Mouse (Mus musculus) cerebellum, postnatal 14 days (tissue): ENCODE data around the gene Cd80.
A peak's percentile ranks its signal among the peaks of the same experiment; 100 is the strongest.

Source experiments
- DNase-seq, 2 experiments: peaks; one replicate each; pipeline ENCODE4 v3.0.0; 2021; ENCODE audit warnings: mixed read lengths in 2 of 2

Cd80 gene

GRCm38 (mm10) chr16:38450707-38451106, 4.7 kb upstream of the Cd80 start:
- no peak for DNase-seq

GRCm38 (mm10) chr16:38451421-38452205, 3.7 kb upstream of the Cd80 start:
- peak; percentile 49 to 51 for DNase-seq

- peak; percentile 90 to 94 for DNase-seq
Observed at GRCm38 (mm10) chr16:38452442-38453202, 2.7 kb upstream of the Cd80 start, which contains the start of gene Adprh. Gene Adprh (minus strand): TSS chr16:38452703.

- DNase-seq: no peak
Observed at GRCm38 (mm10) chr16:38453203-38453553, 2.2 kb upstream of the Cd80 start.

- DNase-seq: no peak
Observed at GRCm38 (mm10) chr16:38453952-38454351, 1.4 kb upstream of the Cd80 start.

GRCm38 (mm10) chr16:38454533-38455254, 667 bp upstream of the Cd80 start:
- no peak for DNase-seq

GRCm38 (mm10) chr16:38456812-38457567, 1.6 kb downstream of the Cd80 start:
- no peak for DNase-seq

DNA sequence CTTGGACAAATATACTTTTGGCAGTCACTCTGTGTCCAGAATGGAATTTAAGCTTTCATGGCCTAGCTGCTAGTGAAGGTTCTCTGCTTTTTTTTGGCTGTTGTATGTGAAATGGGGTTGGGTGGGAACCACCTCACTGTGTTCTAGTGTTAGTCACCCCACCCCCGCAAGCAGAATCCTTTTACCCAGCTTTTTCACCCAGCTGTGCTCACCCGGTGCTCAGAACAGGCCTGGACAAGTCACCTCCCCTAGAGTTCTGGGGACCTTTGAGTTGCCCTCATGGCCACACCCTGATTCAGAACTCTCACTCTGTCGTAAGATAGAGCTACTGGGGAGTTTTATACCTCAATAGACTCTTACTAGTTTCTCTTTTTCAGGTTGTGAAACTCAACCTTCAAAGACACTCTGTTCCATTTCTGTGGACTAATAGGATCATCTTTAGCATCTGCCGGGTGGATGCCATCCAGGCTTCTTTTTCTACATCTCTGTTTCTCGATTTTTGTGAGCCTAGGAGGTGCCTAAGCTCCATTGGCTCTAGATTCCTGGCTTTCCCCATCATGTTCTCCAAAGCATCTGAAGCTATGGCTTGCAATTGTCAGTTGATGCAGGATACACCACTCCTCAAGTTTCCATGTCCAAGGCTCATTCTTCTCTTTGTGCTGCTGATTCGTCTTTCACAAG, 3.4 kb downstream of the Cd80 start:
- DNase-seq: no peak

DNA sequence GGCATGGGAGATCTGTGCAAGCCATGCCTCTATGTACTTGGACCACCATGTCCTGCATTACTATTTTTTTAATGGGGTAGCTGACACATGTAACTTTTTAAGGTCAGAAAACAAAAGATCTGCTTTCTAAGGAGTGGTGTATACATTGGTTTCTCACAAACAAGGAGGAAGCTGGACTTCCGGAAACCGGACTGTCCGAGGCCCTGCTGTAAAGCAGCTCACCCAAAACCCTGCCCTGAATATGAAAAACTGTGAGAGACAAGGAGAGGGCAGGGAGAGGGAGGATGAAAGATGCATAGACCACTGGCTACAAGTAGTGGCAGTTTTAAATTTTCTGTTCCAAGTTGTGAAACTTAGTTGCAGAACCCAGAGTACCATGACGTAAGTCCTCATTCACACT, 4.6 kb downstream of the Cd80 start:
- DNase-seq: no peak

- no peak for DNase-seq
Observed at GRCm38 (mm10) chr16:38461749-38462148, 6.4 kb downstream of the Cd80 start.

- no peak for DNase-seq
Observed at GRCm38 (mm10) chr16:38462161-38462560, 6.8 kb downstream of the Cd80 start.

GRCm38 (mm10) chr16:38463305-38463704, 7.9 kb downstream of the Cd80 start:
- no peak for DNase-seq

DNA sequence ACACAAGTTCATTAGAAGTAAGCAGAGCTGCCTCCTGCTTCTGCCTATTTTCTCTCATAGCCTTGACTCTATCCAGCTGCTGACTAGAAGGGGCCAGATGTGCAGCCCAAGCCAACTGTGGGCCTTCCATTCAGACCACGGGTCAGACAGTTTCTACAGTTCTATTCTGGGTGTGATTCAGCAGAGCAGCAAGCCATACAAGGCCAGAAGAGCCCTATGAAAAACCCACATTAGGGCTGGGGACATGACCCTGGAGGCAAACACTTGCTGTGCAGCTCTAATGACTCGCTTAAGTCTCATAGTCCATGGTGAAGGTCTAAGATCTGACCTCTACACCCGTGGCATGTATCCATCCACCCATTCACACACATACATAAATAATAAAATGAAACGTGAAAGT, 10.7 kb downstream of the Cd80 start:
- no peak for DNase-seq

GRCm38 (mm10) chr16:38467091-38467916, 11.9 kb downstream of the Cd80 start:
- DNase-seq: no peak

GRCm38 (mm10) chr16:38467917-38468705, 12.8 kb downstream of the Cd80 start:
- DNase-seq: no peak

- DNase-seq: no peak
Observed at GRCm38 (mm10) chr16:38468706-38469018, 13.3 kb downstream of the Cd80 start.

- DNase-seq: no peak
Observed at GRCm38 (mm10) chr16:38469437-38469836, 14.1 kb downstream of the Cd80 start.

DNA sequence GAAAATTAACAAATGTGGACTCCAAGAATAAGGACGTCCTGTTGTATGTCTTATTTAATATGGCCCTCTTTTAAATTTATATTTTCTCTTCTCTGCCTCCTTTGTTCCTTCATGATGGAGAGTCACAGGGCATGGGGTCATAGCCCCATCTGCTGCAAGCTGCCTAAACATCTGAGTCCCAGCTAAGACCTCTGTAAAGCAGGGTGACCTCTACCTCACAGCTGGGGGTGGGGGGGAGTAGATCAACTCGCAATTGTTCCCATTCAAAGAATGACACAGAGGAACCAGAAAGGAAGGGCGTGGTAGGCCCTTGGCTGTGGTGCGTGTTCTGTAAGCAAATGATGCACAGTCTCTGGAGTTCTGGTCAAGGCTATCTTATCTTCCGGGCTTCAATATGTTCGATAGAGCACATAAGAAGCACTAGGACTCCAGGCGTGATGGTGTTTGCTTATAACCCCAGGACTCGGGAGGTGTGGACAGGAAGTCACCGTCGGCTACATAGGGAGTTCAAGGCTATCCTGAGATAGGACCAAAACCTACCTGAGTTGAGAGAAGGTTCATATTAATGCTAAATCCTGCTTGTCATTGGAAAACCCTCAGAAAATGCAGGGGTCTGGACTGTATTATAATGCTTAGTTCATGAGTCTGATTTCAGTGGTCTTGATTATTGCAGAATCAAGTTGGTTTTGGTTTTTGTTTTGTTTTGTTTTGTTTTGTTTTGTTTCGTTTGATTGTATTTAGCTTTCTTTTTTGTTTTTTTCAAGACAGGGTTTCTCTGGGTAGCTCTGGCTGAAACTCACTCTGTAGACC, 16.5 kb downstream of the Cd80 start:
- no peak for DNase-seq

- DNase-seq: no peak
Observed at GRCm38 (mm10) chr16:38472507-38472873, 17.1 kb downstream of the Cd80 start.

- DNase-seq: no peak
Observed at GRCm38 (mm10) chr16:38473661-38474060, 18.3 kb downstream of the Cd80 start.
